Mouse (Mus musculus) heart, adult 9 months (tissue): Measurements from ENCODE around the gene Vmn2r74.

Experiments used
- DNase-seq, 2 experiments: peaks; one replicate each; pipeline ENCODE4 v3.0.0; 2022; ENCODE audit warnings: low spot score in 2 of 2

Vmn2r74 gene

DNA sequence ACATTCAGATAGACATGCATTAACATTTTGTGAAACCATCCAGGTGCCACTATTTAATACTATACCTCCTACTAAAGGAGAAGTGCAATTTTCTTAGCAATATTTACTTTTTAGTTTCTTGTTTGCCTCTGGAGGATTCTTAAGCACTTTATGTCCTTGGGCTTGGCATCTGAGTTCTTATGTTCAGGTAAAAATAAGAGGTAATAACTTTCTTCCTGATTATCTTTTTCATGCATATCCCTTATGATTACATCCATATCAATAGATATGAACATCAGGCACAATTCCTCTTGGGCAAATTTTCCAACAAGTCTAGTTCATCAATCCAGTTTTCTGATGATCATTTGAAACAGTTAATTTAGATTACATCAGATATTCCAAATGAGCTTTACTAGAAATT is at the start of gene Vmn2r74:
Vmn2r74 (minus strand) TSS at position 101 of the 400 bp plus-strand sequence.
- no peak for DNase-seq

DNA sequence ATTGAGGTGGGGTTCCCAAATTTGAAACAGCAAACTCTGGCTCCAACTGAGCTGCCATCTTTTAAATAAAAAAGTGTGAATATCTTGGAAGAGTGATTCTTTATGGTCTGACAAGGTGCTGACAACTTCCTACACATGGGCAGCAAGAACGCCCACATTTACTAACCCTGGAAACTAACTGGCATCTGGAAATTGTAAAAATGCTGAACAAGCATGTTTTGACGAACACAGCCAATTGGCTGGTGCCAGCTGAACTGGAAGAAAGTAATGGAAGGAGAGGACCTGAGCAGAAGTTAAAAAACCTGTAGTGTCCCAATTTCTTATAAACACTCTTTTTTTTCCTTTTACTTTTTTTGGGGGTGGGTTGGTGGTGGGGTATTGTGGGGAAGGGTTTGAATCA is 46.1 kb upstream of the Vmn2r74 start:
- DNase-seq: no peak
